12 mouse cellular contexts compared by ENCODE assay signal in the genomic region with DNA sequence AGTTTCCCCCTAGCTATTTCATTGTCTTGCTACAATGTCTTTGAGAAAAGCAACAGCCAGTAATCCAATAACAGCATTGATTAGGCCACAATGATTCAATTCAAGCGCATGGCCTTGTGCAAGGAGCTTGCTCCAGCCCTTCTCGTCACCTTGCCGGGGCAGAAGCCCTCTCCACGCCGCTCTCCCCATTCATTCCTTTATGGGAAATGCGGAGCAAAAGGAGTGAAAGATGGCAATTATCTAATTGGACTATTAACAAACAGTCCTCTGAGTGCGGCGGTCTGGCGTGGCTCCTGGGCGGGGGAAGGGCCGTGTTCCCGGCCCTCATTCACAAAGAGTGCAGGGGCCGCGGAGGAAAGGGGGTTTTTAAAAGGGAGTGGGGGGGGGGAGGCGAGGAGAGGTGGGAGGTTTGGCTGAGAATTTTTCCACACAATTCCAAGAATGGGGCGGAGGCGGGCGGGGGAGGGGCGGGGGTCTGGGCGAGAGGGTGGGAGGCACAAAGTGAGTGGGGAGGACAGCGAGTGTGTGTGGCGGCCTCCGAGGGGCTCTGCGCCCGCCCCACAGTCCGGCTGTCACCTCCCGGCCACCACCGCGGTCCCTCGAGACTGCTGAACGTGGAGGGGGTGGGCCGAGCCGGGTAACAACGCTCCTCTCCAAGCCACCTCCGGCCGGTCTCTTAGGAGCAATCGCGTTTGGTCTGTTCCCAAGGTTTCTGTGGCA. TPM values are rescaled to one million over a fixed set of nuclear protein-coding genes. Genes with fewer than 3 reads are reported as not detected.
A peak's percentile ranks its signal among the peaks of the same experiment; 100 is the strongest.
DNase-seq lines count a peak whose midpoint lies in the region; ATAC-seq and TF ChIP-seq lines count a peak whose summit lies in the region.
"Had no signal": no experiment of that assay in that cellular context is flagged by ENCODE, and none has a peak within 500 bp of the region (broad histone marks: within the 10 kb centered on the region; RNA-seq: fewer than 3 reads in every experiment).

No protein-coding gene starts in this region.

- intact Hi-C loops in left cerebral cortex, postnatal 10 days (cut with DNase I) = no loop called here

- 1% methylated on average over 31 of the region's 38 CpGs for WGBS in forebrain, embryonic 14.5 days
- under 1% methylated on average over 38 of the region's 38 CpGs for WGBS in midbrain, embryonic 10.5 days

- peak overlapping the region; percentile 65 for H3K4me2 ChIP-seq in forebrain, embryonic 14.5 days (ENCODE audit: low read length)

- TF ChIP-seq POLR2A in ES-Bruce4 (IDR thresholded peaks at IDR 0.05; ENCODE audit: insufficient read depth, low read length) = no peak

- no peak for TF ChIP-seq EP300 in ES-Bruce4 (IDR thresholded peaks at IDR 0.05; ENCODE audit: insufficient read depth, low read depth, low read length)

- H3K4me3 ChIP-seq in ES-Bruce4 (ENCODE audit: low read depth, low read length) = peak overlapping the region; percentile 23; the same call in 1 of the 2 replicates
- H3K4me3 ChIP-seq in ES-E14 (ENCODE audit: insufficient read depth in 1 of 2, low read depth in 1 of 2, low read length in 2 of 2, poor library complexity in 1 of 2, severe bottlenecking in 1 of 2) = peak overlapping the region; percentile 16 to 26; a peak in 3 of 4 replicates
- H3K4me3 ChIP-seq in forebrain, embryonic 14.5 days (ENCODE audit: low read depth, low read length) = peak overlapping the region; percentile 37
- H3K4me3 ChIP-seq in midbrain, embryonic 10.5 days = peak overlapping the region; percentile 39

- H3K36me3 ChIP-seq in ES-Bruce4 (ENCODE audit: control insufficient read depth, insufficient read depth, low read length, poor library complexity, severe bottlenecking) (no peaks in the 10 kb centered on the region), ES-E14 (ENCODE audit: control insufficient read depth, insufficient read depth, low read length, poor library complexity, severe bottlenecking) (no peaks in the 10 kb centered on the region)
- H3K36me3 ChIP-seq in forebrain, embryonic 14.5 days (ENCODE audit: control insufficient read depth, insufficient read depth, low read length) = no peaks in the 10 kb centered on the region
- H3K36me3 ChIP-seq in midbrain, embryonic 10.5 days = no peaks in the 10 kb centered on the region

- ATAC-seq in forebrain, embryonic 14.5 days = peak; percentile 73
- no peak for ATAC-seq in granulocyte monocyte progenitor cell, adult 5-6 weeks (replicated peaks; ENCODE audit: poor library complexity, severe bottlenecking)
- ATAC-seq: Patski had no signal

- H3K9ac ChIP-seq in ES-Bruce4 (ENCODE audit: low read depth, poor library complexity, severe bottlenecking) = peak overlapping the region; percentile 33; the same call in 1 of the 2 replicates
- no peak overlapping the region for H3K9ac ChIP-seq in ES-E14 (ENCODE audit: insufficient read depth, low read depth, low read length, poor library complexity, severe bottlenecking)
- H3K9ac ChIP-seq in forebrain, embryonic 14.5 days (ENCODE audit: low read length) = peak overlapping the region; percentile 2; the same call in 1 of the 2 replicates

- DNase-seq in ES-E14 (ENCODE audit: low read depth, low spot score) = no peak
- peak; percentile 88 for DNase-seq in forebrain, embryonic 14.5 days (ENCODE audit: low spot score)
- peak; percentile 33 for DNase-seq in midbrain, embryonic 10.5 days (ENCODE audit: low spot score)
- no peak for DNase-seq in yolk sac, embryonic 10.5 days (ENCODE audit: low spot score)
- no peak for DNase-seq in left cerebral cortex, postnatal 10 days (ENCODE audit: extremely low spot score in 1 of 2, low spot score in 2 of 2)

- H3K4me1 ChIP-seq in ES-Bruce4 (ENCODE audit: control insufficient read depth, insufficient read depth, low read length) (no peaks in the 10 kb centered on the region), ES-E14 (ENCODE audit: control insufficient read depth in 2 of 2, insufficient read depth in 2 of 2, low read length in 2 of 2, poor library complexity in 1 of 2) (peaks cover 0 to 6% of the 10 kb centered on the region in 2 experiments; a peak in 1 of 4 replicates)
- peaks cover 10% of the 10 kb centered on the region; the same call in 1 of the 2 replicates for H3K4me1 ChIP-seq in forebrain, embryonic 14.5 days (ENCODE audit: control insufficient read depth, insufficient read depth, low read length)
- H3K4me1 ChIP-seq in midbrain, embryonic 10.5 days = peaks cover 43% of the 10 kb centered on the region

- no peak for TF ChIP-seq CTCF in ES-Bruce4 (IDR thresholded peaks at IDR 0.05; ENCODE audit: low read depth, low read length)

- H3K9me3 ChIP-seq in ES-Bruce4 (replicated peaks; ENCODE audit: control insufficient read depth, insufficient read depth, low read length, poor library complexity, severe bottlenecking) (no peaks in the 10 kb centered on the region), ES-E14 (ENCODE audit: control insufficient read depth, insufficient read depth, low read depth, low read length) (no peaks in the 10 kb centered on the region)
- no peaks in the 10 kb centered on the region for H3K9me3 ChIP-seq in forebrain, embryonic 14.5 days (replicated peaks; ENCODE audit: control insufficient read depth, low read length)
- H3K9me3 ChIP-seq in midbrain, embryonic 10.5 days (replicated peaks) = no peaks in the 10 kb centered on the region

- H3K27me3 ChIP-seq in ES-Bruce4 (ENCODE audit: control insufficient read depth, insufficient read depth, low read length, poor library complexity, severe bottlenecking) = peaks cover 60% of the 10 kb centered on the region
- H3K27me3 ChIP-seq in forebrain, embryonic 14.5 days (replicated peaks; ENCODE audit: control insufficient read depth, insufficient read depth, low read length) = peaks cover 52% of the 10 kb centered on the region
- H3K27me3 ChIP-seq in midbrain, embryonic 10.5 days (ENCODE audit: low read depth, poor library complexity, severe bottlenecking) = peaks cover 100% of the 10 kb centered on the region

- H3K27ac ChIP-seq in ES-Bruce4 (ENCODE audit: insufficient read depth, low read length) (no peak overlapping the region), ES-E14 (ENCODE audit: insufficient read depth, low read depth, low read length, poor library complexity, severe bottlenecking) (no peak overlapping the region)
- peak overlapping the region; percentile 89; the same call in 1 of the 2 replicates for H3K27ac ChIP-seq in forebrain, embryonic 14.5 days (ENCODE audit: low read depth, low read length)
- H3K27ac ChIP-seq in midbrain, embryonic 10.5 days (replicated peaks) = no peak overlapping the region

- in situ Hi-C loops in ES-E14 (cut with MboI; ENCODE audit: low sequenced_read_pairs in 2 of 2, unreplicated experiment in 2 of 2) = loop anchor here in 1 of 2 experiments (5.0 kb wide), 1 partner anchor 291 kb away; no protein-coding TSS in a partner anchor

TF ChIP-seq in ES-E14, 5 proteins besides CTCF, POLR2A, EP300 and RAD21:
- TF ChIP-seq ZC3H11A (IDR thresholded peaks at IDR 0.05; ENCODE audit: borderline replicate concordance, low read depth, low read length) = no peak
TF ChIP-seq in ES-E14: peak in this region for 0.

RNA-seq across cellular contexts. Expression of gene Vax1, which starts 1.5 kb away (rescaled TPM):
- polyA plus RNA-seq in ES-Bruce4 (2011; ENCODE audit: insufficient read depth, insufficient read length, low read depth, missing spikeins) = not detected in 2 replicates
- not detected in 2 replicates for total RNA-seq in ES-E14 (2012; rRNA removed)
- 1.3 and 1.7 TPM in 2 replicates for polyA plus RNA-seq in forebrain, embryonic 14.5 days (2014; fragmentation: Nextera tagmentation; extraction: Ambion mirVana)
- polyA plus RNA-seq in midbrain, embryonic 10.5 days (2016; fragmentation: Nextera tagmentation; extraction: Ambion mirVana) = 0.11 TPM in 1 of 2 replicates, not detected in the other
- total RNA-seq in granulocyte monocyte progenitor cell, adult 5-6 weeks (2014; fragmentation: Nextera tagmentation) = not detected in 2 replicates
- not detected in 2 replicates for total RNA-seq in granulocyte monocyte progenitor cell, adult 5-6 weeks (2017)
- total RNA-seq in left cerebral cortex, postnatal 10 days (2021) = 1 to 10 TPM; 1.5 to 2.1 TPM
- total RNA-seq: neutrophil, adult 5-6 weeks had no signal
- polyA plus RNA-seq: embryonic facial prominence, embryonic 14.5 days; lung, embryonic 16.5 days; Patski had no signal

RNA-seq across cellular contexts. Expression of gene Kcnk18, which starts 47.7 kb away (rescaled TPM):
- polyA plus RNA-seq in ES-Bruce4 (2011; ENCODE audit: insufficient read depth, insufficient read length, low read depth, missing spikeins) = not detected in 2 replicates
- 0.11 and 0.18 TPM in 2 replicates for total RNA-seq in ES-E14 (2012; rRNA removed)
- not detected in 2 replicates for polyA plus RNA-seq in forebrain, embryonic 14.5 days (2014; fragmentation: Nextera tagmentation; extraction: Ambion mirVana)
- polyA plus RNA-seq in midbrain, embryonic 10.5 days (2016; fragmentation: Nextera tagmentation; extraction: Ambion mirVana) = not detected in 2 replicates
- total RNA-seq in granulocyte monocyte progenitor cell, adult 5-6 weeks (2014; fragmentation: Nextera tagmentation) = not detected in 2 replicates
- total RNA-seq in granulocyte monocyte progenitor cell, adult 5-6 weeks (2017) = not detected in 2 replicates
- total RNA-seq in left cerebral cortex, postnatal 10 days (2021) = not detected
- total RNA-seq: layer of hippocampus, postnatal 25 days; neutrophil, adult 5-6 weeks had no signal
- polyA plus RNA-seq: lung, embryonic 16.5 days; Patski had no signal

Comparison
In these comparisons a context has a peak if more than half of its experiments do, and no peak if none do; other contexts are left out.
1. DNase-seq: peak in forebrain, embryonic 14.5 days (single experiment) and midbrain, embryonic 10.5 days (single experiment); none in ES-E14 (single experiment), yolk sac, embryonic 10.5 days (single experiment) and left cerebral cortex, postnatal 10 days (0 of 2).
2. Peak in every context shown above with its lines, with median percentiles within 50 percentile points of each other: H3K4me3 ChIP-seq.